Mouse (Mus musculus) lung, postnatal 25 days (tissue): Measurements from ENCODE around the gene Pdlim5.
"Not testable (repeated sequence)": the region's sequence is repeated elsewhere in the genome, so short reads cannot be mapped to it uniquely, and the experiment has no call there.

Experiments
- DNase-seq: peaks from one replicate; pipeline ENCODE4 v3.0.0; 2022; ENCODE audit warnings: low spot score

Gene Pdlim5

DNA sequence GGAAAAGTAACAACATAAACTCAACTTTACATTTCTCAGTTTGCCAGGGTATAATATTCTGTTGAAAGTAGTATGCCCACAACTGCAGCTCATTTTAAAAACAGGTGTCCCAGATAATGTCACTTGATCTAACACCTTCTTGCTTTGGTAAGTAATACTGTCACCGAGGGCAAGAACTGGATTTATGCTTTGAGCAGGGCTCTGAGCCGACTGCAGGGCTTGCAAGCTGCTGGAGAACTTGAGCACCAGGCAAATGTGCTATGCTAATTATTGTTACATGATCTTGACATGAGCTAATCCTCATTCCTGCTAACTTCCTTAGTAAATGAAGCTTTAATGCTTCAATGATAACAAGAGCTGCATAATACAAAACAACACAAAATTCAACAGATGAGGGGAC lies 139.1 kb downstream of the Pdlim5 start:
- no peak for DNase-seq

DNA sequence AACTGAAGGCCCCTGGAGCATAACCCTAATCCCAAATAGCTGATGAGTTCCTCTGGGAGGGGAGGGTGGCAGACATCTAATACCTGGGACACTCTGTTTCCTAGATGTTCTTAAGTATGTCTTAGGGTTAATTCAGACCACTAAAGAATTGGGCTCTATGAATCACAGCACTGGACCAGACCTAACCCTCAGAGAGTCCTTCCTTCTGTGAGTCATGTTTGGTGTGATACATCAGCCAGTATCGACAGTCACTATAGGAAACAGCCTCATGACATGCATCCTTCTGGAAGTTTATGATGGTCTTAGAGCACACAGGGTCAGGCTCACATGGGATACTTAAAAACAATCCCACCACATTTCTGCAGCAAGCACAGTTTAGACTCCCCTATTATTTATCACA lies 143.4 kb downstream of the Pdlim5 start:
- DNase-seq: no peak

DNA sequence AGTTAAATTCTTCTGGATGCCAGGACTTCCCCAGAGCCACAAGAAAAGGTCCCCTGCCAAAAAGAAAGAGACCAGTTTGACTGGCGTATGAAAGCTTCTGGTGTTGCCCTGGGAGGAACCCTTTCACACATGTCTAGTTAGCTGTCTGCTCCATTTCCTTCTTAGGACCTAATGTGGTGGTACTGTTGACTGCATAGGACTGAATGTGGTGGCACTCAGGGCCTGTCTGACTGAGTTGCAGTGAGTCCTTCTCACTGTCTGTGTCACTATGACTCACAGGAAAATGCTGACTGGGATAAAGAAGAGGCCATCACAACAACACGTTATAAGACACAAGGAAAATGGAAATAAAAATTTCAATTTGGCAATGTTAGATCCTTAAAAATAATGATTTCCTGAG lies 146.0 kb downstream of the Pdlim5 start:
- no peak for DNase-seq

DNA sequence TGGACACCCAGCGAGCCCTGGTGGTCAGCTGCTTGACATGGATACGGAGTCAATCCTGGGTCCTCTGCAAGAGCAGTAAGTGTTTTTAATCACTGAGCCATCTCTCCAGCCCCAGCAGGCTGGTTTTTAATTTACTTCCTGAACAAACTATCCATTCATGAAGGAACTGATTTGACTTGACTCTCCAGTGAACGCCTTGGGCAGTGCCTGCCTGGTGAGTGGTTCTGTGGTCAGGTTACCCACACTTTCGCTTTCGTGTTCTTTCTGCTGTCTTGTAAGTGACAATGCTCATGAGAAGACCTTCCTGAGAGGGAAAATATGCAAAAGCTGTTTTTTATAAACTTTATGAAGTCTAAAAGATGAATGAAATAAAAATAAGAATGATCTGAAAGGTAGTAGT lies 152.2 kb downstream of the Pdlim5 start:
- DNase-seq: no peak

DNA sequence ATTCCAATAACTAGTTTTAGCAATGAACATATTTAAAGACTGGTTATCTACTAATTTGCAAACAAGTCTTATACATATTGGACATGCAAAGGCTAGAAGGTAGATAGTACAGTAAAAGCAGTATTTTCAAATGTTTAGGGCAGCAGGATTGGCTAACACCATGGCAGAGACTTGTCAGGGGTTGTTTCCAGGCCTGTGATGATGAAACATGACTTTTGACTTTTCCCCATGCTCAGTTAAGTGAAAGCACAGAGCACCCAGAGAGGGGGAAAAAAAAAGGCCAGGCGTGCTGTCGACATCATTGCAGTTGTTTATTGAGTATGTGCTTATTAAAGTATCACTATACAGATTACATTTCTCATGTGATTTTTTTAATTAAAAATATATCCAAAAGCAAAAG lies 156.2 kb downstream of the Pdlim5 start:
- no peak for DNase-seq

DNA sequence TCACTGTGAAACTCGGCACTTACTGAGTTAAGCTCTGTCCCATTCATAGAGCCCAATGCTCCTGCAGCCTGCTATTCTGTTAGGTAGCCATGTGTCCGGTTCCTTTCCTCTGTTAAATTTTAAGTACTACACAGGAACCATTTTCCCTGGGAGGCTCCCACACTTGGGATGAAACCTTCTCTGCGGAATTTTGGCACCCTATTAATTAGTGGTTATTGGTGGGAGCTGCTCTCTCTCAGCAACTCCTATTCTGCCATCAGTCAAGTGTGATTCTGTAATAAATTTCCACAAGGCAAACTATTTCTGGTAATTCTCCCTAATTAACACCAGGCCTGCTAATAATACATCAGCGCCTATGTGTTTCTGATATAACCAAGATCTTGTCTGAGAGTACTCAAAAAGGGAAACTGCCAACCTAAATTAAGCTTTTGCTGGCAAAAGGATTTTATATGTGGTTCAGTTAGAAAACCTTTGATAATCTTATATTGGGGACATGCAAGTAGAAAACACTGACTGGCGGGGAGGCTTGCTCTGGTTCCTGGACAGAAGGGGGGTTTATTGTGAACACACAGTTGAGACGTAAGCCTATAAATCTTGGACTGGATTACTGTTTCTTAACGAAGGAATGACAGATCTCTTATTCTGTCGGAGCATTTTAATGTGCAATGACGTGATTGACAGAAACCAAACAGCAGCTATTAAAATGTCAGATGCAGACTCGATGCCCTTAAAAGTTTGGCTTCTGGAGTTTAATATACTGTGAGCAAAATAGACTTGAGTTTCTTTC lies 157.0 kb downstream of the Pdlim5 start:
- no peak for DNase-seq

DNA sequence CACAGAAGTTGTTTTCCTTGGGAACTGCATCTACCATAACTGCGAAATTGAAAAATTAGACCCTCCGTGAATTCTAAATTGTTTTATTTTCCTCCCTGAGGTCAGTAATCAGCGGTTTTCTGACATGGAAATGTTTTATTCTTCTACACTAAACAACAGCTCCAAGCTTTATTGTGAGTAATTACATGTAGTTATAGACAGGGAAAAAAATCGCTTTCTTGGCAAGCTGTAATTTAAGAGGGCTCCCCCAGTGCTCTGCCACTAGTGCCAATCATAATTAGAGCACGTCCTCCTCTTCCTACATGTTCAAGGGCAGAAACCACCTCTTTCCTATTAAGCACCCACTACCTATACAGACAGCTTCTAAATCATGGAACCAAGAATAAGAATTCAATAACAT lies 157.9 kb downstream of the Pdlim5 start:
- no peak for DNase-seq

DNA sequence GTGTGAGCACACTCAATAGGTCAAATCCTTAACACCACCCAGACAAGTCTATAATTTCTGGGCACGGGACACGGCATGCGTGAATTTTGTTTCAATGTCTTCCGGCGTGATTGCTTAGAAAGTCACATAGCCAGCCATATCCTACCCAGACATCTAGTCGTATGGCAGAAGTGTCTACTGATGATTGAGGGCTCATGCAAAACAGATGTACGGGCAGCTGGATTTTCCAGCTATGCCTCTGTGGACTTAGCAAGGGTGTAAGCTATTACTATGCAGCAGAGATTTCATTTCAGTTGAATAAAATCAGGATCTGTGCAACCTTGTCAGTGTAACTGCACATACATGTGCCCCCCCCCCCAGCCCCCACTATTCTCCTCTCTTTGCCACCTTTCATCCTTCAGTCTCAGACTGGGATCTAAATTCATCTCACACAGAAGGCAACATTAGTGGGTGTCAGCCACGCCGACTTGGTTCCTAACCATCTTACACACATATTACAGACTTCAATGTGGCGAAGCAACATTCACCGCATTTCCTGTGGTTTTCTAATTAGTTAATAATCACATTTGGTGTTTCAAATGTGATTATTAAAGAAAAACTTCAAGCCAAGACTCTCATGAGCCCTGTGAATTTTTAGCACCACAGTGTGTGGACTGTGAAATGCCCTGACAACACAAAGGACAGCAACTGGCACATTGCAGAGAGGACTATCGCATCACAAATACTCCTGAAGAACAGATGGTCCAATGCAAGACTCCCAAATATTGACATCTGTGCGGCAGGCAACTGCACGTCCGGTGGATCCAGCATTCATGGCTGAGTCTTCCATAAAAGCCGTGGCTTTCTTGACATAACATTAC lies 161.7 kb downstream of the Pdlim5 start:
- DNase-seq: no peak

DNA sequence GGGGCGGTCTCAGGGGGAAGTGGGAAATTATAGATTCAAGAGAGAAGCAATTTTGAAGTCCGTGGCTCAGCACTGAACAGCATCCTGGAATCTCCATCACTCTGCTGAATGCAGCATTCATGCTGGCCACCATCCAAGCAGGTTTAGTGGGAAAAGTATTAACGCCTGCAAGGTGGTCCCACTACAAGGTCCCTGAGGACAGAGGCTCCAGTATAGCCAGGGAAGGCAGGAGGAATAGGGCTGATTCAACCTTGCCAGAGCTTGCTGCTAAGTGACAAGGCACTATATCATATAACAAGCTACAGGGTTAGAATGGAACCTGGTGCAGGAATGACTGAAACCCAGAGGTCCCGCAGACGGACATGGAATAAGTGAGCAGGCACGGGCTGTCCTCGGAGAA lies 166.8 kb downstream of the Pdlim5 start:
- DNase-seq: no peak

DNA sequence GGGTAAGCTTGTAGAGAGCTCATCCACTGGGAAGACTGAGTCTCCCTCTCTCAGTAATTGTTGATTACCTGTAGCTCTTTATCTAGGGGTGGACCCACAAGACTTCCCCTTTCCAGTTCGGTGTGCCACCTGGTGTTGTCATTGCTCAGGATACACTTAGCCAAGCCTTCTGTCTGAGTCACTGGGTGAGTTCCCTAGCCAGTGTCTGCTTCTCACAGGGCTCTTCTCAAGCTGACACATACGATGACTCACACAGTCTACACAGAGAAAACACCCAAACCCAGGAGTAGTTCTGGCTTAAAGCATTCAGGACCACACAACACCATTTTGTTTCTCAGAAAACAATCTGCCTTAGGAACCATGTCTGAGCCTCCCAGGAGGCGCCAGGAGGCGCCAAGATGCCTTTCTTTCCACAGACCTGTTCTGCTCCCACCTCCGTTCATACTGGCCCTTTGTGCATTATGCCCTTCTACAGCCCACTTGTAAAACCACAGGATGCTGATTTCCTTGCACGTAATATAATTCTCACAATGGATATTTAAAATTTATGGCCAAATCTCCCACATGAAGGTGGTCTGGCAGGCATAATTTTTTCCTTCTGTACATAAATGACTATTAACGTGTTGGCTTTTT lies 172.9 kb downstream of the Pdlim5 start:
- no peak for DNase-seq

DNA sequence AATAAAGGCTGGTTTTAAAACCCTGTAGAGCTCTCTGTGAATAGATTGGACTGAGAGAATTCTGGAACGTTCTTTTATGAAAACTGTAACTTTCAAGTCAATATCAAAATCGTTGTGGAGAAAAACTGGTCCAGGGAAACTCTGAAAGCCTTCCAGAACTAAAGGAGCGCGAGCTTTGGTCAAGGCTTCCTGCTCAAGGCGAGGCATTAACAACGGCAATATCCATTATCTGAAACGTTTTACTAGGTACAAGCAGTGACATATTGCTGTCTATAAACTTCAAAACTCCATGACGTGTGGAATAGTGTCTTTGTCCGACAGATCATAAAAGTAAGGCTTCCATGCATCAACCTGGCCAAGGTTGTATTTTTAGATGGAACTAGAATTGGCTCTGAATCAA lies 175.6 kb downstream of the Pdlim5 start:
- no peak for DNase-seq

DNA sequence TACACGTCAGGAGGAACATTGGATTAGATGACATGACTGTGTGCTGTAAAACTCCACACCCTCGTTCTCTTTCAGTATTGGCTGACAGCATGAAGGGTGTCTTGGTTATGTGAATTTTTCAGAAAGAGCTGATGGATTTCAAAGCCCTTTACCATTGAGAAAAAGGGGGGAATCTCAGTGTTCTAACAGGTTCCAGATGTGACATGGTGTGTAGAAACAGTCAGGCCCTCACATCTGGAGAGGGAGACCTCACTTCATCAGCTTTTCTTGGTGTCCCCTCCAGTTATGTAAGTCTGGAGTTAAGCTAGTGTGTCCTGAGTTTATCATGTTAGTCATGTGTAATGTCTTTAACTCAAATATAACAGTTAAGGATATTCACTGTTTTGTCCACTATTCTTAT lies 182.7 kb downstream of the Pdlim5 start:
- no peak for DNase-seq

DNA sequence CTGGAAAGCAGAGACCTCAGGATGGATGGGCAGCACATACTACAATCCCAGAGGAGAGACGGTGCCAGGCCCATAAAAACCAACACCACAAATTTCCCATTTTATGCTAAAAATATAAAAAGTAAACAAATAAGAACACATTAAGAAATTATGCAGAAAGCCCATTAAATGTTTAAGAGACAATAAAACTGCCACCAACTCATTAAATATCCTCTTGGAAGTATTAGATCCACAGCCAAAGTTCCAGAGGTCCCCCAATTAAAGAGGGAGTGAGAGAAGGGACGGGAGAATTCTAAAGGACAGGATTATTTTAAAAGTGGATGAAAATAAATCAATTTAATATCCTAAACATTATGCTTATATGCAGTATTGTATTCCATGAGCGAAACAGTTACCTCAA lies 183.3 kb downstream of the Pdlim5 start:
- DNase-seq: no peak

DNA sequence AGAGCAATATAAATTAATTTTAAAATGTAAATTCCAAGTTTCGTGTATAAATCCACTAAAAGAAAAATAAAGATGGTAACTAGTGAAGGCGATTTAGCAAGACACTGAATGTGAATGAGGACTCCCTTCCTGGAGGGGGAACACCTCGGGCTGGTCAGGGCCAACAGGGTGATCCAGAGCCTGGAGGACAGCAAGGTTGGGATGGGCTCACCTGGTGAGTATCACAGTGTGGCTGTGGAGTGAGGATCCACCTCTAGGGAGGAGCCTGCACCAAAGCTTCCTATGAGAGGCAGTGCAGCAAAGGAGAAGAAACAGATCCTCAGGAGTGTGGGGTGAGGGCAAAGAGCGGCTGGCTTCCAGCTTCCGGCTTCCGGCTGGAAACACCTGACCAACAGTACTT lies 185.5 kb downstream of the Pdlim5 start:
- DNase-seq: no peak

DNA sequence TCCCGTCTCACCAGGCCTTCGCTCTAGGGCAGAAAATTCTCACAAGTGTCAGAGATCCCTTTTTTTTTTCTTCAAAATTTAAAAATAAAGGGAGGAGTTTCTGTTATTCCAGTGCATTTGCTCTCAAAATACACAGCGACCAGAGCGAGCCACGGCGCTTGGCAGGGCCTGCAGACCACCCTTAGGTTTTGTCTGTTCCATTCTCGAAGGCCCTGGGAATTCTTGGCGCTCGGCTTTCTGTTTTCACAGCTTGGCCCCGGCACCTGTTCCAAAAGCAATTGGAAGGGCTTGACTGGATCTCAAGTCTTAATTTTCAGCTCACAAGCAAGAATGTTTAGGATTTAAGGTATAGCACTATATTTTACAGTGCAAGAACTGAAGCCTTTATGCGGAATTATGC lies 186.4 kb downstream of the Pdlim5 start:
- no peak for DNase-seq

DNA sequence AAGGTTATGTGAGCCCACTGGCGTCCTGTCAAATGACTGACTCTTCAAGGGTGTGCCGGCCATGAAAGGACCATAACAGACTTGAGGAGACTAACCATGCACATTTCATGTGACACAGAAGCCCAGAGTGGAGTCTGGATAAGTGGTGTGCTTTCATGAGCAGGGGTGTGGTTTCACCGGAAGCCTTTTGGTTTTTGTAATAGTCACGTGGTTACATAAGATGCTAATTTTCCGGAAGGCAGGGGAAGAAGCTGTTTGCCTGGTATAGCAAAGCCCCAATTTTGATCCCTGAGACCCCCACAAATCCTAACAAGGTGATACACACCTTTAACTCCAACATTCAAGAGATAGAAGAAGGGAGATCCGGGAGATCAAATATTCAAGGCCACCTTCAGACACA lies 188.0 kb downstream of the Pdlim5 start:
- no peak for DNase-seq

DNA sequence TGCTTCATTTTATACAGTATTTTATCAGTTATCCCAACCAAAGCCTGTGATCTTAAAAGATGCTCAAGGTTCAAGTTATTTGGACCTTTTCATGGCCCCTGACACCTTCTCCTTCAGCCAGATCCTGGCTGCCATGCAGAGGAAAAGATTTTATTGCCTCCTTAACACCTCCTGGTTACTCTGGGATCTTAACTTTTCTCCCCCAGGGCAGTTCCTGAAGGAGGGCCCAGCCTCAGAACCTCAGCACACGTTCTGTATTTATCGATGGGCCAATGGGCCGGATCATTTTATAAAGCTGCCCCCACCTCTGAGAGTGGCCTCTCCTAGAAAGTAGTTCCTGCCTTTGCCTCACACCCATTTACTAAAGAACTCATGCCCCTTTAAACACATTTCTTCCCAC lies 189.2 kb downstream of the Pdlim5 start:
- DNase-seq: no peak

DNA sequence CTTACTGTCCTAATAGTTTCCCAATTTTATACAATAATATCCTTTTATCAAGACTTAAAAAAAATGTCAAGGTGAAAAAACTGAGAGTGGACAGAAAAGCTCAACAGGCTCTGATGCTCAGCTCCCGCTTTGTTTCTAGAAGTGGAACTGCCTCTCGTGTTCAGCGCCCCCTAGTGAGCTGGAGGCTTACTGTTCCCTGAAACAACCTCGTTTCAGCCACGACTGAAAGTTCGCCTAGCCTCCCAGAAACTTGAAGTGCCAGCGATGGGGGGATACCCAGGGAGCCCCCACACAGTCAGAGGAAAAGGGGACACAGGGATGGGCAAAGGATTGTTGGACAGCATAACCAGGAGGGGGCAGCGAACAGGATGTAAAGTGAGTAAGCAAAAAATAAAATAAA lies 199.4 kb downstream of the Pdlim5 start:
- DNase-seq: no peak

DNA sequence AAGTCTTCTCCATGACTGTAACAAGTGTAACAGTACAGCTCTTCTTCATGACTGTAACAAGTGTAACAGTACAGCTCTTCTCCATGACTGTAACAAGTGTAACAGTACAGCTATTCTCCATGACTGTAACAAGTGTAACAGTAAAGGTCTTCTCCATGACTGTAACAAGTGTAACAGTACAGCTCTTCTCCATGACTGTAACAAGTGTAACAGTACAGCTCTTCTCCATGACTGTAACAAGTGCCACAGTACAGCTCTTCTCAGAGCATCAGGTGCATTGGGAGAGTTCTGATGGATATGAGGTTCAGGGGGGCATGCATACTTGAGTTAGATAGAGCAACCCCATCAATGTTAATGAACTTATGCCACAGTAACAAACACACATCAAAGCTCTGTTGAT lies 203.9 kb downstream of the Pdlim5 start:
- DNase-seq: not testable (repeated sequence)
